Mouse (Mus musculus) kidney, adult 2 months (tissue): ENCODE data around the gene Trim8.

ENCODE experiments used
- CTCF ChIP-seq: fragments of 200-500 bp; conservative IDR thresholded peaks from 2 replicates; pipeline ENCODE4 v1.5.1; 2011; ENCODE audit warnings: low read depth, mild to moderate bottlenecking, control low read depth, low read length, moderate library complexity, mixed read lengths; ENCODE audit not compliant: insufficient read depth, insufficient read length
- POLR2A ChIP-seq: fragments of 200-500 bp; IDR thresholded peaks from one replicate; pipeline ENCODE4 v1.6.1; 2011; ENCODE audit warnings: low read depth, low read length, control low read depth

GRCm38 (mm10) chr19:46515287-46515821 lies 13.9 kb downstream of the Trim8 start:
- TF ChIP-seq CTCF (no peak), POLR2A (no peak)
